Mouse (Mus musculus): ENCODE results near the gene Grwd1.

Grwd1 gene

GRCm38 (mm10) chr7:45800546-45801204 lies 30.1 kb downstream of the Grwd1 start:
- in situ Hi-C loops (cut with MboI; ENCODE audit: low sequenced_read_pairs): loop anchor here (5.0 kb wide), 1 partner anchor 68 kb away; no protein-coding TSS in a partner anchor

GRCm38 (mm10) chr7:45800001-45800400 lies 30.7 kb downstream of the Grwd1 start:
- in situ Hi-C loops (cut with MboI; ENCODE audit: low sequenced_read_pairs): loop anchor here (5.0 kb wide), 1 partner anchor 68 kb away; no protein-coding TSS in a partner anchor

GRCm38 (mm10) chr7:45798931-45799330 lies 31.8 kb downstream of the Grwd1 start:
- in situ Hi-C loops (cut with MboI; ENCODE audit: low sequenced_read_pairs): no loop called here

- in situ Hi-C loops (cut with MboI; ENCODE audit: low sequenced_read_pairs): no loop called here
These were observed 32.3 kb downstream of the Grwd1 start for GRCm38 (mm10) chr7:45798511-45798836.

GRCm38 (mm10) chr7:45797661-45798510 lies 32.9 kb downstream of the Grwd1 start:
- in situ Hi-C loops (cut with MboI; ENCODE audit: low sequenced_read_pairs): no loop called here

GRCm38 (mm10) chr7:45796950-45797349 lies 33.8 kb downstream of the Grwd1 start:
- in situ Hi-C loops (cut with MboI; ENCODE audit: low sequenced_read_pairs): no loop called here

- in situ Hi-C loops (cut with MboI; ENCODE audit: low sequenced_read_pairs): no loop called here
These were observed 35.8 kb downstream of the Grwd1 start for GRCm38 (mm10) chr7:45794971-45795370.

- in situ Hi-C loops (cut with MboI; ENCODE audit: low sequenced_read_pairs): no loop called here
These were observed 36.7 kb downstream of the Grwd1 start for GRCm38 (mm10) chr7:45793969-45794585.

- in situ Hi-C loops (cut with MboI; ENCODE audit: low sequenced_read_pairs): no loop called here
These were observed 37.5 kb downstream of the Grwd1 start for GRCm38 (mm10) chr7:45793240-45793639.

GRCm38 (mm10) chr7:45791756-45792490 lies 38.8 kb downstream of the Grwd1 start:
- in situ Hi-C loops (cut with MboI; ENCODE audit: low sequenced_read_pairs): no loop called here

- in situ Hi-C loops (cut with MboI; ENCODE audit: low sequenced_read_pairs): no loop called here
These were observed 40.0 kb downstream of the Grwd1 start for GRCm38 (mm10) chr7:45790721-45791120.

GRCm38 (mm10) chr7:45787642-45788041 lies 43.1 kb downstream of the Grwd1 start:
- in situ Hi-C loops (cut with MboI; ENCODE audit: low sequenced_read_pairs): no loop called here

- in situ Hi-C loops (cut with MboI; ENCODE audit: low sequenced_read_pairs): no loop called here
These were observed 43.9 kb downstream of the Grwd1 start for GRCm38 (mm10) chr7:45786661-45787413.

GRCm38 (mm10) chr7:45786136-45786578 lies 44.6 kb downstream of the Grwd1 start:
- in situ Hi-C loops (cut with MboI; ENCODE audit: low sequenced_read_pairs): no loop called here

GRCm38 (mm10) chr7:45785388-45786135 lies 45.2 kb downstream of the Grwd1 start:
- in situ Hi-C loops (cut with MboI; ENCODE audit: low sequenced_read_pairs): no loop called here

GRCm38 (mm10) chr7:45784524-45785372 lies 46.0 kb downstream of the Grwd1 start, which contains the start of gene Sult2b1:
Sult2b1 (minus strand) TSS chr7:45784669.
- in situ Hi-C loops (cut with MboI; ENCODE audit: low sequenced_read_pairs): no loop called here

- in situ Hi-C loops (cut with MboI; ENCODE audit: low sequenced_read_pairs): no loop called here
These were observed 47.1 kb downstream of the Grwd1 start, which contains the start of gene Lmtk3 for GRCm38 (mm10) chr7:45783511-45784091. Lmtk3 (plus strand) TSS chr7:45783738.

- in situ Hi-C loops (cut with MboI; ENCODE audit: low sequenced_read_pairs): no loop called here
These were observed 48.5 kb downstream of the Grwd1 start for GRCm38 (mm10) chr7:45782271-45782670.
